Mouse (Mus musculus) liver, adult 2 months (tissue): ENCODE results near the gene Il11. TPM values are rescaled to one million over a fixed set of nuclear protein-coding genes. Genes with fewer than 3 reads are reported as not detected.
"Not testable (repeated sequence)": the region's sequence is repeated elsewhere in the genome, so short reads cannot be mapped to it uniquely, and the experiment has no call there.

Experiments used
- DNase-seq: peaks from one replicate; pipeline ENCODE4 v3.0.0-alpha.2; 2011; ENCODE audit warnings: low read depth, low spot score; ENCODE audit errors: extremely low read depth
- H3K27ac ChIP-seq: fragments of 200-500 bp; replicated peaks from 2 replicates; pipeline ENCODE4 v1.5.1; 2012; ENCODE audit warnings: low read depth, mild to moderate bottlenecking, control low read depth, inconsistent platforms, low read length; ENCODE audit not compliant: insufficient read depth
- H3K27me3 ChIP-seq: fragments of 200-500 bp; 2 replicates; pipeline ENCODE4 v1.6.1; 2012; ENCODE audit warnings: mild to moderate bottlenecking, moderate library complexity, low read length, inconsistent platforms; ENCODE audit not compliant: control insufficient read depth, insufficient read depth
- H3K36me3 ChIP-seq: fragments of 200-500 bp; 2 replicates; pipeline ENCODE4 v1.6.1; 2012; ENCODE audit warnings: low read length, inconsistent platforms; ENCODE audit not compliant: control insufficient read depth, insufficient read depth
- H3K4me1 ChIP-seq: fragments of 200-500 bp; 2 replicates; pipeline ENCODE4 v1.6.1; 2011; ENCODE audit warnings: low read length; ENCODE audit not compliant: control insufficient read depth, insufficient read depth
- H3K4me3 ChIP-seq: fragments of 200-500 bp; 2 replicates; pipeline ENCODE4 v1.5.1; 2011; ENCODE audit warnings: low read depth, mild to moderate bottlenecking, control low read depth, low read length, moderate library complexity; ENCODE audit not compliant: insufficient read depth
- H3K79me2 ChIP-seq: fragments of 200-500 bp; 2 replicates; pipeline ENCODE4 v1.6.1; 2012; ENCODE audit warnings: inconsistent platforms, mild to moderate bottlenecking, low read length, moderate library complexity; ENCODE audit not compliant: control insufficient read depth, insufficient read depth
- H3K9ac ChIP-seq: fragments of 200-500 bp; 2 replicates; pipeline ENCODE4 v1.6.1; 2012; ENCODE audit warnings: low read depth, mild to moderate bottlenecking, control low read depth, inconsistent platforms, low read length
- CTCF ChIP-seq: fragments of 200-500 bp; IDR thresholded peaks from 2 replicates; pipeline ENCODE4 v1.5.1; 2011; ENCODE audit warnings: low read depth, low read length, control low read depth
- POLR2A ChIP-seq: fragments of 200-500 bp; IDR thresholded peaks from 2 replicates; pipeline ENCODE4 v1.6.1; 2011; ENCODE audit warnings: low read length, control low read depth; ENCODE audit not compliant: insufficient read depth; ENCODE audit errors: extremely low read depth
- WGBS: fragments of 180-500 bp; shearing (Covaris S2); methylation state at CpG from one replicate; pipeline ENCODE4 v1.1.7; 2018; 5-methylcytosine and 5-hydroxymethylcytosine counted together
- polyA plus RNA-seq: library from polyadenylated mRNA; depleted of rRNA; stranded (reverse); fragments of >200 nt; gene quantifications from 2 replicates; pipeline ENCODE4 v1.2.3, GENCODE M21; 2012
- total RNA-seq: library from RNA; depleted of rRNA; stranded (reverse); fragments of >200 nt; gene quantifications from 2 replicates; pipeline ENCODE4 v1.2.3, GENCODE M21; 2014

Gene Il11
- total and polyA plus RNA-seq, 2 experiments = 0.09 TPM; not detected in 1

GRCm38 (mm10) chr7:4816559-4816958 lies 33.9 kb upstream of the Il11 start:
- Histone ChIP-seq H3K79me2 (peaks cover 4% of the 10 kb centered on the region; the same call in 1 of the 2 replicates), H3K27me3 (no peaks in the 10 kb centered on the region), H3K9ac (no peak overlapping the region), H3K36me3 (no peaks in the 10 kb centered on the region), H3K27ac (no peak overlapping the region), H3K4me3 (no peak overlapping the region), H3K4me1 (peaks cover 8% of the 10 kb centered on the region; the same call in 1 of the 2 replicates)
- no peak for TF ChIP-seq POLR2A
- no peak for TF ChIP-seq CTCF
- DNase-seq = no peak

GRCm38 (mm10) chr7:4813105-4813791 lies 30.6 kb upstream of the Il11 start:
- peaks cover 13% of the 10 kb centered on the region for H3K36me3 ChIP-seq
- peaks cover 10% of the 10 kb centered on the region; the same call in 1 of the 2 replicates for H3K79me2 ChIP-seq
- 4% methylated on average over 8 of the region's 8 CpGs for WGBS
- TF ChIP-seq POLR2A = no peak
- no peak for TF ChIP-seq CTCF
- peaks cover 17% of the 10 kb centered on the region for H3K4me1 ChIP-seq
- H3K4me3 ChIP-seq = peak overlapping the region; percentile 67
- no peaks in the 10 kb centered on the region for H3K27me3 ChIP-seq
- peak; percentile 24 for DNase-seq
- peak overlapping the region; percentile 92 for H3K27ac ChIP-seq
- peak overlapping the region; percentile 85 for H3K9ac ChIP-seq

- WGBS = under 1% methylated on average over 62 of the region's 62 CpGs
- DNase-seq = peak; percentile 100
- peak within 1 kb of the TSS; percentile 91 for H3K9ac ChIP-seq
- H3K36me3 ChIP-seq = peaks cover 16% of the 10 kb centered on the region
- peaks cover 17% of the 10 kb centered on the region for H3K4me1 ChIP-seq
- TF ChIP-seq POLR2A = peak; percentile 73
- no peak for TF ChIP-seq CTCF
- H3K79me2 ChIP-seq = peaks cover 10% of the 10 kb centered on the region; the same call in 1 of the 2 replicates
- no peaks in the 10 kb centered on the region for H3K27me3 ChIP-seq
- H3K27ac ChIP-seq = peak within 1 kb of the TSS; percentile 92
- H3K4me3 ChIP-seq = peak within 1 kb of the TSS; percentile 92
Measured at GRCm38 (mm10) chr7:4812303-4813104, 29.8 kb upstream of the Il11 start, which contains the start of gene Ube2s. Gene Ube2s (minus strand): TSS chr7:4812590.

GRCm38 (mm10) chr7:4811842-4812302 lies 29.2 kb upstream of the Il11 start:
- Histone ChIP-seq H3K4me3 (peak overlapping the region; percentile 92), H3K4me1 (peaks cover 17% of the 10 kb centered on the region), H3K9ac (peak overlapping the region; percentile 91), H3K27ac (peak overlapping the region; percentile 40), H3K27me3 (no peaks in the 10 kb centered on the region), H3K36me3 (peaks cover 22% of the 10 kb centered on the region), H3K79me2 (peaks cover 10% of the 10 kb centered on the region; the same call in 1 of the 2 replicates)
- DNase-seq = no peak
- TF ChIP-seq CTCF (no peak), POLR2A (no peak)
- WGBS = under 1% methylated on average over 36 of the region's 36 CpGs

GRCm38 (mm10) chr7:4811131-4811530 lies 28.5 kb upstream of the Il11 start:
- H3K4me1 ChIP-seq = peaks cover 17% of the 10 kb centered on the region
- H3K9ac ChIP-seq = peak overlapping the region; percentile 91
- 47% methylated on average over 10 of the region's 10 CpGs for WGBS
- peaks cover 10% of the 10 kb centered on the region; the same call in 1 of the 2 replicates for H3K79me2 ChIP-seq
- H3K4me3 ChIP-seq = peak overlapping the region; percentile 92
- H3K27ac ChIP-seq, H3K27me3 ChIP-seq, DNase-seq: not testable (repeated sequence)
- H3K36me3 ChIP-seq = peaks cover 29% of the 10 kb centered on the region
